Mouse (Mus musculus) Patski (cell line): ENCODE measurements at regions not wholly inside any gene's neighbourhood (a gene's known extent, or its start where the extent isn't known, plus 50 kb on each side); places are given as distances from the start of the nearest gene placed in this dataset.

ENCODE experiments used
- ATAC-seq: fragments of 100-300 bp; one replicate; pipeline ENCODE4 v1.8.0; 2021
- CTCF ChIA-PET: fragments of 350-600 bp; sonication (Branson Sonifier 250); formaldehyde crosslinking; loops from one replicate; lab custom pipeline; 2022; ENCODE audit warnings: inconsistent platforms; lab: Charles Lee
- POLR2A ChIA-PET: fragments of 350-600 bp; sonication (Branson Sonifier 250); formaldehyde crosslinking; loops from one replicate; lab custom pipeline; 2022; ENCODE audit warnings: antibody characterized with exemption, inconsistent platforms; lab: Charles Lee
- DNase-seq: peaks from one replicate; pipeline ENCODE4 v3.0.0-alpha.2; 2011; ENCODE audit warnings: low read depth, low spot score
- H3K27me3 ChIP-seq: fragments of 371-371 bp; one replicate; pipeline ENCODE4 v1.5.1; 2021
- CTCF ChIP-seq: fragments of 100-300 bp; IDR thresholded peaks from one replicate; pipeline ENCODE4 v1.5.1; 2021
- in situ Hi-C: fragments of 300-500 bp; cut with MboI; formaldehyde crosslinking; loops from 3 replicates; pipeline ENCODE4 v1.11.1; 2018; ENCODE audit warnings: low pct_unique_long_range_greater_than_20kb, mixed read lengths

- POLR2A ChIA-PET: no interaction called here
- no peaks in the 10 kb centered on the region for H3K27me3 ChIP-seq
- TF ChIP-seq CTCF: no peak
- CTCF ChIA-PET: no interaction called here
- no peak for ATAC-seq
- no peak for DNase-seq
- in situ Hi-C loops: no loop called here
Observed at GRCm38 (mm10) chr8:127746456-127746855, 611.9 kb upstream of the Nrp1 start.

- DNase-seq (no peak), ATAC-seq (no peak)
- H3K27me3 ChIP-seq: no peaks in the 10 kb centered on the region
- CTCF ChIA-PET: no interaction called here
- POLR2A ChIA-PET: no interaction called here
- no peak for TF ChIP-seq CTCF
- in situ Hi-C loops: no loop called here
Observed at GRCm38 (mm10) chr8:127752871-127753270, 605.5 kb upstream of the Nrp1 start.

GRCm38 (mm10) chr8:127753793-127754565 lies 604.4 kb upstream of the Nrp1 start:
- ATAC-seq (no peak), DNase-seq (no peak)
- no peaks in the 10 kb centered on the region for H3K27me3 ChIP-seq
- POLR2A ChIA-PET: interaction anchor here (0.9 kb wide), 1 partner anchor 24 kb away, joined by 3 read pairs; no protein-coding TSS in a partner anchor
- in situ Hi-C loops: no loop called here
- CTCF ChIA-PET: no interaction called here
- no peak for TF ChIP-seq CTCF

- POLR2A ChIA-PET: no interaction called here
- in situ Hi-C loops: no loop called here
- CTCF ChIA-PET: no interaction called here
- no peaks in the 10 kb centered on the region for H3K27me3 ChIP-seq
- no peak for TF ChIP-seq CTCF
- no peak for ATAC-seq
- DNase-seq: no peak
Observed at GRCm38 (mm10) chr8:127757396-127757795, 601.0 kb upstream of the Nrp1 start.

GRCm38 (mm10) chr8:127759906-127760305 lies 598.5 kb upstream of the Nrp1 start:
- POLR2A ChIA-PET: no interaction called here
- TF ChIP-seq CTCF: no peak
- ATAC-seq: no peak
- no peak for DNase-seq
- in situ Hi-C loops: no loop called here
- CTCF ChIA-PET: no interaction called here
- no peaks in the 10 kb centered on the region for H3K27me3 ChIP-seq

GRCm38 (mm10) chr8:127765199-127765598 lies 593.2 kb upstream of the Nrp1 start:
- ATAC-seq (no peak), DNase-seq (no peak)
- in situ Hi-C loops: no loop called here
- ChIA-PET POLR2A (no interaction called here), CTCF (interaction anchor here (1.9 kb wide), 1 partner anchor 14 kb away, joined by 6 read pairs; no protein-coding TSS in a partner anchor)
- no peak for TF ChIP-seq CTCF
- peaks cover 5% of the 10 kb centered on the region for H3K27me3 ChIP-seq

GRCm38 (mm10) chr8:127768311-127768710 lies 590.1 kb upstream of the Nrp1 start:
- DNase-seq (no peak), ATAC-seq (no peak)
- CTCF ChIA-PET: no interaction called here
- POLR2A ChIA-PET: no interaction called here
- peaks cover 5% of the 10 kb centered on the region for H3K27me3 ChIP-seq
- in situ Hi-C loops: no loop called here
- no peak for TF ChIP-seq CTCF

GRCm38 (mm10) chr8:127769651-127770050 lies 588.8 kb upstream of the Nrp1 start:
- in situ Hi-C loops: no loop called here
- ATAC-seq (no peak), DNase-seq (no peak)
- ChIA-PET CTCF (no interaction called here), POLR2A (no interaction called here)
- peaks cover 5% of the 10 kb centered on the region for H3K27me3 ChIP-seq
- TF ChIP-seq CTCF: no peak

- H3K27me3 ChIP-seq: peaks cover 5% of the 10 kb centered on the region
- ChIA-PET POLR2A (no interaction called here), CTCF (no interaction called here)
- no peak for ATAC-seq
- DNase-seq: no peak
- in situ Hi-C loops: no loop called here
- TF ChIP-seq CTCF: no peak
Observed at GRCm38 (mm10) chr8:127771781-127772180, 586.6 kb upstream of the Nrp1 start.

GRCm38 (mm10) chr8:127772415-127772814 lies 586.0 kb upstream of the Nrp1 start:
- ATAC-seq: no peak
- in situ Hi-C loops: no loop called here
- DNase-seq: no peak
- ChIA-PET POLR2A (no interaction called here), CTCF (no interaction called here)
- no peak for TF ChIP-seq CTCF
- H3K27me3 ChIP-seq: peaks cover 5% of the 10 kb centered on the region

GRCm38 (mm10) chr8:127772917-127773316 lies 585.5 kb upstream of the Nrp1 start:
- no peak for TF ChIP-seq CTCF
- no peak for ATAC-seq
- POLR2A ChIA-PET: no interaction called here
- H3K27me3 ChIP-seq: peaks cover under 1% of the 10 kb centered on the region
- CTCF ChIA-PET: no interaction called here
- DNase-seq: no peak
- in situ Hi-C loops: no loop called here

- ChIA-PET CTCF (no interaction called here), POLR2A (no interaction called here)
- DNase-seq (no peak), ATAC-seq (no peak)
- TF ChIP-seq CTCF: no peak
- in situ Hi-C loops: no loop called here
- H3K27me3 ChIP-seq: no peaks in the 10 kb centered on the region
Observed at GRCm38 (mm10) chr8:127774642-127775041, 583.8 kb upstream of the Nrp1 start.
